Mouse (Mus musculus) heart, embryonic 16.5 days (tissue): ENCODE results near the gene Usp25. TPM values are rescaled to one million over a fixed set of nuclear protein-coding genes. Genes with fewer than 3 reads are reported as not detected.

Experiments used
- ATAC-seq: fragments of 200-750 bp; cut with Nextera tagmentation; replicated peaks from 2 replicates; pipeline ENCODE4 v1.8.0; 2017; ENCODE audit warnings: moderate number of reproducible peaks; ENCODE audit not compliant: insufficient read depth, low FRiP score; ENCODE audit errors: extremely low read depth
- H3K27ac ChIP-seq: fragments of 300-500 bp; sonication (generic); 2 replicates; pipeline ENCODE4 v1.5.1; 2014; ENCODE audit warnings: mild to moderate bottlenecking, low read length, control low read depth, moderate library complexity
- H3K27me3 ChIP-seq: fragments of 300-500 bp; sonication (generic); 2 replicates; pipeline ENCODE4 v1.6.1; 2014; ENCODE audit warnings: low read length, mixed read lengths; ENCODE audit not compliant: control insufficient read depth, insufficient read depth
- H3K36me3 ChIP-seq: fragments of 300-500 bp; sonication (generic); 2 replicates; pipeline ENCODE4 v1.6.1; 2014; ENCODE audit not compliant: control insufficient read depth, insufficient read depth
- H3K4me1 ChIP-seq: fragments of 300-500 bp; sonication (generic); 2 replicates; pipeline ENCODE4 v1.6.1; 2014; ENCODE audit warnings: low read length, mixed read lengths; ENCODE audit not compliant: control insufficient read depth, insufficient read depth
- H3K4me2 ChIP-seq: fragments of 300-500 bp; sonication (generic); 2 replicates; pipeline ENCODE4 v1.6.1; 2014; ENCODE audit warnings: low read depth, mild to moderate bottlenecking, control low read depth, low read length
- H3K4me3 ChIP-seq: fragments of 300-500 bp; sonication (generic); 2 replicates; pipeline ENCODE4 v1.5.1; 2014; ENCODE audit warnings: mild to moderate bottlenecking, control low read depth, low read length
- H3K9ac ChIP-seq: fragments of 300-500 bp; sonication (generic); 2 replicates; pipeline ENCODE4 v1.6.1; 2014; ENCODE audit warnings: low read length, control low read depth
- H3K9me3 ChIP-seq: fragments of 300-500 bp; sonication (generic); replicated peaks from 2 replicates; pipeline ENCODE4 v1.6.1; 2016; ENCODE audit warnings: low read length; ENCODE audit not compliant: control insufficient read depth
- WGBS: fragments of 180-500 bp; shearing (Covaris S2); extraction: QIAGEN DNeasy Blood & Tissue Kit; methylation state at CpG from one replicate; pipeline ENCODE4 v1.1.7; 2014; 5-methylcytosine and 5-hydroxymethylcytosine counted together
- polyA plus RNA-seq: library from polyadenylated mRNA; unstranded; fragments of >200 nt; fragmentation: Nextera tagmentation; extraction: Ambion mirVana; gene quantifications from 2 replicates; pipeline ENCODE4 v1.2.1, GENCODE M21; 2015

The Usp25 gene
- polyA plus RNA-seq, 1 experiment from 2014 or later: 24.3 TPM

DNA sequence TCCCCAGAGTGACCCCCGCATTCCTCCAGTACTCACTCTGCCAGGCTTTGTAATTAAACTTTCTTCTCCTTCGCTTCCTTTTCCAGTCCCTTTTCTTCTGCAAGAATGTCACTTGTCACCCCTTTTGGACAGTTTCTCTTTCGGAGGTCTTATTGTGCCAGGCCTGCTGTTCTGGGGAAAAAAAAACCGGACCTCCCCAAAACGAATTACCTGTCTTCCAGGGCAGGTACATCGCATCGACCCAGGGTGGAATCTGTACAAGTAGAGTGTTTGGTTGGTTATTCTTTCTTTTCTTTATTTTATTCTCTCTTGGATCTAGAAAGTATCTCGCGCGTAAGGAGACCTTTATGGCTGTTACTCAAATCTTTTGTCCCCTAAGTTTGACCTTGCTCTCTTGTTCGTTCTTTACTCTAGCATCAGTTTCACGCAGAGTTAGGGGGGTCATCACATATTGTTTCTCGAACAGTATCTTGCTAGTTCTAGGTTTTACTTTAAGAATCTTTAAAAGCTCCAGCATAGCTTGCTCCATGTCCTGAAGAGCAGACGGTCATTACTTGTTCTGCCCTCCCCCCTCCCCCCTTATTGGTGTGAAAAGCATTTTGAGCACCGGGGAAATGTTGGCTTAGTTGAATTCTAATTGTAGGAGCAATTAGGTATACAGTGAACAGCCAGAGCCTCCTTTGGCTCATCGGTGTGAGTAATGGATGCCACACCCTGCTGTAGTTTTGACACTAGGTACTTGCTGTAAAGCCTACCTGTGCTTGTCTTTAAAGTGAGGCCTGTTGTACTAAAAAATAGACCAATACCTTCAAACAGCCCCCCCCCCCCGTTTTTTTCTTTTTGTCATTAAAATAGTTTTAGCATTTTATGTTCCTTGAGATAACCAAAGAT is 1.1 kb downstream of the Usp25 start:
- peaks cover 21% of the 10 kb centered on the region for H3K4me1 ChIP-seq
- no peaks in the 10 kb centered on the region for H3K27me3 ChIP-seq

DNA sequence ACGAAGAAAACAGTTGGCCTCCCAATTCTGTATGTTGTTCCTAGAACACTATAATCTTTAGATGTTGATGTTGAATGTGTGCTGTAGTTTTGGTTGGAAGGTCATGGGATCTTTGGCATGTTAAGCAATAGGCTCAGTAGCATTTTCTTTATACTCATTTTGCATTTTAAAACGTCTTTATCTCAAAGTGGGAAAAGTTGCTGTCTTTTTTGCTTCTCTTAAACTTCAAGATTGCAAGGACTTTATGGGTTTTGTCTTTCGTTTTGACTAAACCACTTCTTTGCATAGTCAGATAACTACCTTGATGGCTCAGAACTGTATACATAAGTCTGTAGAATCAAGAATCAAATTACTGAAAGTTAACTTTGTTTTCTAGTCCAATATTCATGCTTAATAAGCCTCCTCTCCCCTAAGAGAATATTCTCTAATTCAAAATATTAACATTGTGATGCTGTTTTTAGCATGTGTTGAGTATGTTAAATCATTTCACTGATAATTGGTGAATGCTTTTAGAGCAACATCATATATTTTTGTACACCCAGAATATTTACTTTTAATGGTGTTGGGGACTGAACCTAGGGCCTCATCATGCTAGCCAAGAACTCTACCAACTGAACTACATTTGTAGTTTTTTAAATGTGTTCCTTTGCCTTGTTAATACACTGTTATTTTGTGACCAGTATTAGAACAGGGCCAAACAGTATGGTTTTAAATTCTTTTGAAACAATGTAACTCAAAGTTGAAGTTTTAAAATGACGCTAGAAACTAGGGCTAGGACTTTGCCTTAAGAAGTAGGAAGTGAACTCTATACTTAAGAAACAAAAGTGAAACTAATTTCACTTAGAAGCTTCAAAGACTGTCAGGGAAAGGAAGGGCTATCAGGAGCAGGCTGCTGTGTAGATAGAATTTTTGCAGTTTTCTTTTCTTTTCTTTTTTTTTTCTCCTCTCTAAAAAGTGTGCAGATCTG is 2.2 kb downstream of the Usp25 start:
- Histone ChIP-seq H3K27ac (no peak overlapping the region), H3K4me3 (peak overlapping the region; percentile 91), H3K4me2 (peak overlapping the region; percentile 73), H3K4me1 (peaks cover 31% of the 10 kb centered on the region), H3K27me3 (no peaks in the 10 kb centered on the region), H3K9ac (peak overlapping the region; percentile 95), H3K36me3 (no peaks in the 10 kb centered on the region), H3K9me3 (no peaks in the 10 kb centered on the region)
- 36% methylated on average over 4 of the region's 4 CpGs for WGBS
- ATAC-seq: no peak

More for the DNA sequence above, 1.1 kb downstream of the Usp25 start:
- Histone ChIP-seq H3K9ac (peak overlapping the region; percentile 95), H3K4me3 (peak overlapping the region; percentile 91), H3K4me2 (peak overlapping the region; percentile 73), H3K27ac (peak overlapping the region; percentile 94), H3K36me3 (no peaks in the 10 kb centered on the region), H3K9me3 (no peaks in the 10 kb centered on the region)
- ATAC-seq: no peak
- 2% methylated on average over 17 of the region's 17 CpGs for WGBS

DNA sequence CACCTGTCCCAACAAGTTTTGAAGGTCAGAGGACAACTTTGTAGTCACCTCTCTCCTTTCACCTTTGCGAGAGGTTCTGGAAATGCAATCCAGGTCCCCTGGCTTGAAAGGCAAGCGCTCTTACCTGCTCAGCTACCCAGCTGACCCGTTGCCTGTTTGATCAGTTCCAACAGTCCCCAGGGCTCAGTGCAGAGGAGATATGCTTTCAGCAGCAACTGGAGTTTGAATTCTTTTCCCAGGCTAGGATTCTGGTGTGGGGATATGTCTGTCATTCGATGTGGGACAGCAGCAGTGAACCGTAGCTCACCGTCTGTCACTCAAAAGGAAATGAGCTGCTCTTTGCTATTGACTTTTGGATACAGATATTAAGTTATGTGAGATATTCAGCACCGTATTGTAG is 4.4 kb downstream of the Usp25 start:
- 50% methylated on average over 7 of the region's 7 CpGs for WGBS
- Histone ChIP-seq H3K4me1 (peaks cover 31% of the 10 kb centered on the region), H3K4me2 (no peak overlapping the region), H3K27ac (no peak overlapping the region), H3K9ac (no peak overlapping the region), H3K4me3 (no peak overlapping the region), H3K9me3 (no peaks in the 10 kb centered on the region), H3K36me3 (no peaks in the 10 kb centered on the region), H3K27me3 (no peaks in the 10 kb centered on the region)
- no peak for ATAC-seq

DNA sequence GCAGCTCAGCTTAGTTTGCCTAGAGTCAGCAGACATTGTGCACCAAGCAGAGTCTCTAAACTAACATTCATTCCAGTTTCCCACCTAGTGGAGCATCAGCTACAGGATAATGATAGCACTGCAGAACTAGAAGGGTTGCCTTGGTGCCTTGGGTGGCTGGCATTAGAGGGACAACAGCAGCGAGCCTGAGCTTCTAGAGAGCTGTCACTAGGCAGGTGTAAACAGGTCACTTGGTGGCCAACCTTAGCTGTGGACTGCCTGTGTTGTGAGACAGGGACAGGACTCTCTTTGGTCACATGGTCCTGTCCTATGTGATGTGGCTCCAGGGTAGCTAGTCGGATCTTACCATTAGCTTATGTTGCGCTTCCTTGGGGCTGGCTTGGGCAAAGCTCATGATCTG is 6.7 kb downstream of the Usp25 start:
- ATAC-seq: no peak

DNA sequence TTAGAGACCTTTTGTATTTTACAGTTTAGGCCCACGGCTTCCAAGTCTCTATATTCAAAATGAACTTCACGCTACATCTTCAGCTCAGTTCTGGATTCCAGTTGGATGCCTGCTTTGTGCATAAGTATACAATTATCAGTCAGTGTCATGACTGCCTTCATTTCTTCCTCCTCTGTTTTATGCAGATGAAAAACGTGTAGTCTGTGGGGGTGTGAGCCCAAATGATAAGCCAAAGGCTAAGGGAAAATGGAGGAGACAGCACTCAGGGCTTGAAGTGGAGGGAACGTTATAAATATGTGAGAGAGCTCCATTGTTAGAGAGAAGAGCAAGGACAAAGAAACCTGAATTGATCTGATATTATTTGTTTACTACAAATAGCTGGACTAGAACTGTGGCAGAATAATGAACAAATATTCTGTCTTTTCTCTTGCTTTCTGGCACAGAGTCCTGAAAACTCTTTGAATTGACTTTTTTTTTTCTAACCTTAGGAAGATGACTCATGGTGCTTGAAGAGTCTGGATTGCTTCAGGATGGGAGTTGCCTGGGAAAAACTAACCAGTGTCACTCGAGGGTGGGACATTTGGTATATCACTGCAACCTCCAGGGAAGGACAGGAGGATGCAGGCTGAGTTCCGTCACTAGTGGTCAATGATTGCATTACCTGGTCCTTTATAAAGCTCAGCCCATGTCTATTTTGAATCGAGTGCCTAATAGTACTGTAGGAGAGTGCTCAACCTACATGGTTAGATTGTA is 10.3 kb downstream of the Usp25 start:
- Histone ChIP-seq H3K27me3 (no peaks in the 10 kb centered on the region), H3K27ac (no peak overlapping the region), H3K9ac (no peak overlapping the region), H3K4me3 (no peak overlapping the region), H3K4me2 (no peak overlapping the region), H3K4me1 (peaks cover 34% of the 10 kb centered on the region), H3K36me3 (peaks cover 12% of the 10 kb centered on the region), H3K9me3 (peaks cover 8% of the 10 kb centered on the region)
- ATAC-seq: no peak
- 67% methylated on average over 7 of the region's 7 CpGs for WGBS

More for the DNA sequence above, 6.7 kb downstream of the Usp25 start:
- H3K4me1 ChIP-seq: peaks cover 30% of the 10 kb centered on the region
- H3K36me3 ChIP-seq: peaks cover 10% of the 10 kb centered on the region
- H3K27ac ChIP-seq: peak overlapping the region; percentile 39; the same call in 1 of the 2 replicates
- peaks cover 7% of the 10 kb centered on the region for H3K9me3 ChIP-seq
- H3K4me3 ChIP-seq: no peak overlapping the region
- no peak overlapping the region for H3K9ac ChIP-seq
- WGBS: 57% methylated on average over 3 of the region's 3 CpGs
- H3K4me2 ChIP-seq: no peak overlapping the region
- no peaks in the 10 kb centered on the region for H3K27me3 ChIP-seq

DNA sequence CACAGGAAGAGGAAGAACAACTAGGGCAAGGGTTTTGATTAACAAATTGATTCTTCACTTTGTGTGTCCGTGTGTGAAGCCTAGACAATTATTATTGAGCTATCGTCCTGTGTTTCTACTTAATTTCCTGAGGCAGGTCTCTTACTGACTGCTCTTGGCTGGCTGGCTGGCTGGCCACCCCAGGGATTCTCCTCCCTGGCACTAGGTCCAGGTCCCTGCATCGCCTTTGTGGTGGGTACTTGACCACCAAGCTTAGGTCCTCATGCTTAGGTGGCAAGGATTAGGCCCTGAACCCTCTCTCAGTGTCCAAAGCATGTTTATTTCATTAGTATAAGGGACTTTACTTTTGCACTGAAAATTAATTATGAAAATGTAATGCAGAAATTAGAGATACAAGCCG is 12.6 kb downstream of the Usp25 start:
- WGBS: 91% methylated on average over 4 of the region's 4 CpGs
- Histone ChIP-seq H3K9ac (no peak overlapping the region), H3K4me2 (no peak overlapping the region), H3K4me1 (peaks cover 40% of the 10 kb centered on the region), H3K4me3 (no peak overlapping the region), H3K36me3 (peaks cover 12% of the 10 kb centered on the region), H3K9me3 (peaks cover 8% of the 10 kb centered on the region), H3K27me3 (no peaks in the 10 kb centered on the region), H3K27ac (no peak overlapping the region)
- ATAC-seq: no peak

DNA sequence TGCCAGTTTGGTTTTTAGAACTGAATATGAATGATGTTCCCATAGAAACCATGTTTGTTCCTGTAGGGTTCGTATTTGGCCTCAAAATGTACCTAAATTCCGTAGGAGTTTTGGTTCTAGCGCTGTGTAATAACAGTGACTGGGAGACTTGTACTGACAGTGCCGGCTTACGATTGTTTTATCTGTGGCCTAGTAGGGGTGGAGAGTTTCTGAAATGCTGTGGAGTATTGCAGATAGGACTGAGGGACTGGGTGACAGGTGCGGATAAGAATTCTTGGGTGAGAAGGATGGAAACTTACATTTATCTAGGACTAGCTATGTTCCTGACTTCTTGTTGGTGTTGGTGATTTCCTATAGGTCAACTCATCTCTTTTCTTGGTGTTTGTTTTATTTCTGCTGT is 13.4 kb downstream of the Usp25 start:
- H3K27me3 ChIP-seq: no peaks in the 10 kb centered on the region
- no peak overlapping the region for H3K4me2 ChIP-seq
- peaks cover 12% of the 10 kb centered on the region for H3K36me3 ChIP-seq
- peaks cover 8% of the 10 kb centered on the region for H3K9me3 ChIP-seq
- peaks cover 40% of the 10 kb centered on the region for H3K4me1 ChIP-seq
- 41% methylated on average over 6 of the region's 6 CpGs for WGBS
- no peak overlapping the region for H3K4me3 ChIP-seq
- no peak; the same call in 1 of the 2 replicates for ATAC-seq
- no peak overlapping the region for H3K27ac ChIP-seq
- H3K9ac ChIP-seq: no peak overlapping the region

DNA sequence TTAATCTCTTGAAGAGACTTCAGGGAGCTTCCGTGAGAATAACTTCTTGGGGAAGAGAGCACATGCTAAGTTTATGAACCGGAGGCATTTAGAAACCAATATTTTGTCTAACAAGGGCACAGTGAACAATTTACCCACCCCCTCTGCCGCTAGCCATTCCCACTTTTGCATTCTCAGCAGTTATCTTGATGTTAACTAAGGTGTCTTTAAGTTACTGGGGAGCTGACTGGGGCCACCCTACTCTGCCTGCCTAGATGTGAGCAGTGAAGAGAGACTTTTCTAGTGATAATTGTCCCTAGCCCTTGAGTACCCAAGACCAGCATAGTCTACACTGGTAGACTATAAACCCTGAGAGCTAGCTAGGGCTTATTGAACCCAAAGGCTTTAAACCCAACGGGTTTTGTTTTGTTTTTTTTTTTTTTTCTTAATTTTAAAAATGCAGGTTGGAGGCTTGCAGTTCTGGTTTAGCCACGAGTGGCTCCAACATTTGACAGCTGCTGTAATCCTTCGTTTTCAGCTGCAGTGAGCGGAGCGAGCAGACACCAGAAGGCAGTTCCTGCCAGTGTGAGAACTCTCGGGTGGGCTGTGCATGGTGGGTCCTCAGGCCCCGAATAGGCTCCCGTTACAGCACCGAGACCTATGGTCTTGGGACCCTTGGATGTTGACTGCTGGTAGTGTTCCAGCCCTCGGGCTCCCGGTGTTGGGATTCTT is 14.6 kb downstream of the Usp25 start:
- H3K9ac ChIP-seq: no peak overlapping the region
- H3K9me3 ChIP-seq: peaks cover 8% of the 10 kb centered on the region
- peaks cover 12% of the 10 kb centered on the region for H3K36me3 ChIP-seq
- peak overlapping the region; percentile 49 for H3K27ac ChIP-seq
- peak overlapping the region; percentile 30 for H3K4me3 ChIP-seq
- ATAC-seq: peak; percentile 39; the same call in 1 of the 2 replicates
- no peaks in the 10 kb centered on the region for H3K27me3 ChIP-seq
- peak overlapping the region; percentile 49 for H3K4me2 ChIP-seq
- WGBS: 43% methylated on average over 14 of the region's 14 CpGs
- H3K4me1 ChIP-seq: peaks cover 40% of the 10 kb centered on the region
